Mouse (Mus musculus) adrenal gland, adult (tissue): ENCODE data around the gene Tenm3.

Source experiments
- DNase-seq, 2 experiments: peaks; one replicate each; pipeline ENCODE4 v3.0.0; 2022 to 2023; ENCODE audit warnings: low spot score in 1 of 2; ENCODE audit not compliant: inconsistent age in 2 of 2

Tenm3 gene

GRCm38 (mm10) chr8:48601621-48602020 lies 242.1 kb downstream of the Tenm3 start:
- DNase-seq: no peak

DNA sequence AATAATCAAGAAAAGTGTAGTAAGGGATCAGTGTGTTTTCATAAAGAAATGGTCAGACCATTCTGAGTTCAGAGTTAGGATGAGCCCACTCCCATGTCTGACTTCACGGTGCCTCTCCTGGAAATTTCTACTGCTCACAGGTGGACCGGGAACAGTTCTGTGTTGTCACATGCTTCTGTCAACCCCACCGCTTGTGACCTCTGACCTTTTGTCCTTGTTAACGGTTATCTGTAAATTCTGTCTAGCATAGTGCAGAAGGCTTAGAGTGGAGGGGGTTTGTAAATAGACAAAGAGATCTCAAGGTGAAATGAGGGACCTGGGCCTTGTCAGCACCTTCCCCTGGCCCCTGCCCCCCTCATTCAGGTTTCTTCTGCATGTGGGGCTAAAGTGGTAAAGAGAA lies 244.7 kb downstream of the Tenm3 start:
- DNase-seq: no peak

GRCm38 (mm10) chr8:48596332-48596731 lies 247.4 kb downstream of the Tenm3 start:
- DNase-seq: peak in 1 of 2 experiments; percentile 31

DNA sequence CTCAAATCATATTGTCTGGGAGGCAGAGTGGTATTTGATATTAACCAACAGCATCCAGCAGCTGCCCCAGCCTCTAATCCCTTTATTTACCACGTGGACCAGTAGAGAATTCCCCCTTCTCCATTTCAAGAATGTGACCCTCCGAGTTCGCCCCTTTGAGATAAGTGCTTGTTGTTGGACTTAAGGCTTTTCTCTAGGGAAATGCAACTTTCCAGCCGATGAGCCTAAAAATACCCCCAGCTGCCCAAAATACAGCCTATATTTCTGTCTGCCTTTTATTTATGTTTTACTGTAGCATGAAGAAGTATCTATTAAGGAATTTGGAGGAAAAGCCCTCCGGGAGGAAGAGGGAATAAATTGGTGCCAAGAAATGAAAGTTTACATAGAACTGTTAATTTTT lies 251.9 kb downstream of the Tenm3 start:
- DNase-seq: no peak

DNA sequence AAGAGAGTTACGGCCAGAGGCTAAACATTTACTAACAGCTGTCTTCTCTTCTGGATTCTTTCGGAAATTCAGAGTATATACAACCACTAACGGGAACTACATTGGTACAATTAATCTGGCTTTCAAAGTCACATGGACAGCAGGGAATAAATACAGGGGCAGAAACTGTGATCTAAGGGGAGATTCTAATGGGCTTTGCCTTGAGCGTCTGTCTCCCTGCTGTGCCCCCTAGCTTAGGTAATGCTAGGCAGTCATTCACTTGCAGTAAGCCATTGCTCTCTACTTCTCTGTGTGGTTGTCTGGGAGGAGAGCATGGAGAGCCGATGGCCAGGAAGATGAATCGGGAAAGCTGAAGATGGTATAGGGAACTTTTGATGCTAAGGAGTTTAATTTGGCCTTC lies 264.0 kb downstream of the Tenm3 start:
- no peak for DNase-seq

DNA sequence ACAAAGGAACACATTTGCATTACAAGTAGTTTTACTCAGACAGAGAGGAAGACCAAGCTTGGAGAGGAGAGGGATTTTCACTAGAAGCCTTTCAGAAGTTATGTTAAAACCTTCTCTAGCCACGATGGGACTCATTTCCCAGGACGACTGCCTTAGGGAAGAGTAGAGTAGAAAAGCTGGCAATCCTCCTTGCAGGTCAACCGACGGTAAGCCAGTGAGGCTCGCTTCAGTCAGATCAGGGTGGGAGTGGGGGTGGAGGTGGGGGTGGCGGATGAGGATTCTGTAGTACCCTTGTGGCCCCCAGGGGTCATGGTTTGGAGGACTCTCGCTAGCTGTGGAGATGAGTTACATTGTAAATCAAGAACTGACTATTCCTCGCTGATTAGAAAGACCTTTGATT lies 264.6 kb downstream of the Tenm3 start:
- DNase-seq: no peak

- no peak for DNase-seq
Measured at GRCm38 (mm10) chr8:48572941-48573340, 270.8 kb downstream of the Tenm3 start.

DNA sequence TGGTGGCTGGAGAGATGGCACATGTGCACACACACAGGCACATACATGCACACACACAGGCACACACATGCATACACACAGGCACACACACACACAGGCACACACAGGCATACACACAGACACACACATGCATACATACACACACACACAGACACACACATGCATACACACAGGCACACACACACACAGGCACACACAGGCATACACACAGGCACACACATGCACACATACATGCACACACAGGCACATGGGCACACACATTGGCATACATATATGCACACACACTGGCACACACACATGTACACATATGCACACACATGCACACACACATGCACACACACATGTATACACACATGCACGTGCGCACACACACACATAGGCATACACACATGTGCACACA lies 271.4 kb downstream of the Tenm3 start:
- DNase-seq: no peak

- no peak for DNase-seq
Measured at GRCm38 (mm10) chr8:48568608-48569007, 275.1 kb downstream of the Tenm3 start.

DNA sequence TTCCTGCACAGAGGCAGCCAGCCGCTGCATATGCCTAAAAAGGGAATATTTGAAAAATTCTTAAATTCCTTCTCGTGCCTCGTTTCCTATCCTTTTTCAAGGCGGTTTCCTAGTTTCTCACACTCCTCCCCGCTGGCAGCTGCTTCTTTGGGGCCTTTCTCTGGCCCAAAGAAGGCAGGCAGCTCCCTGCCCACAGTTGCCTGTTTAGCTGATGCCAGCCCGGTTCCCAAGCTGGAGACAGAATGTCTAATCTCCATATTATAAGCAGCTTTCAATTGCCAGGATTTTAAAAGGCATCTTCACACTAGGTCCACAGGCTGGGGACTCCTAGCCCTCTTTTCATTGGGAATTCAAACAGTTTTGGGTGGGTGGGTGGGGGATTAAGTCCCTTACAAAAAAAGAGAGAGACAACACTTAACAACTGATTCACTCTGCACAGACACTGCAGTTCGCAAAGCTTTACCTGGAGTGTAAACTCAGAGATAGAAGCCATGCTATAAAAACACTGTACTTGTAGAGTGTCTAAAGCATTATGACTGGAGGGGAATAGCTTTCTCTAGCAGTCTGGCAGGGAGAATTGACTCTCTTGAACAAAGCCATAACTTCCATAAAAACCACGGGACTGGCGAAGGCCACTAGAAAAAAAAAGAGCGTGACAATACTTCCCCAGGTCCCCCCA lies 275.7 kb downstream of the Tenm3 start:
- no peak for DNase-seq

DNA sequence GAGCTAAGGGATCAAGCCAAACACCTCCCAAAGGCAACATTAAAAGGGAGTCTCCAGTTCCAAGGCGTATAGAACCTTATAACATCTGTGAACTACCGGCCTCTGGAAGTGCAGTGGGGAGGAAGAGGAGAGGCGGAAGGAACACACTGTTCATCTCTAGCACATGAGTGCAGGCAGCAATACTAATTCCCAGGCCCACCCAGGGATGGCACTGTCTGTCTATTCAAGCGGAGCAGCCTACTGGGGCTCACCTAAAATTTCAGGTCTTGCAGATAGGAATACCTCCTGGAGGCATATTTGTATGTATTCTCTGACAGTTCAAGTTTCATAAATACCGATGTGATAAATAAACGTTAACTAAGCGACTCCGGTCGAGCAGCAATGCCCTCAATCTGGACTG lies 283.5 kb downstream of the Tenm3 start:
- DNase-seq: peak in 1 of 2 experiments; percentile 27

- DNase-seq: peak; percentile 22 to 67
Measured at GRCm38 (mm10) chr8:48555546-48556141, 288.1 kb downstream of the Tenm3 start.

DNA sequence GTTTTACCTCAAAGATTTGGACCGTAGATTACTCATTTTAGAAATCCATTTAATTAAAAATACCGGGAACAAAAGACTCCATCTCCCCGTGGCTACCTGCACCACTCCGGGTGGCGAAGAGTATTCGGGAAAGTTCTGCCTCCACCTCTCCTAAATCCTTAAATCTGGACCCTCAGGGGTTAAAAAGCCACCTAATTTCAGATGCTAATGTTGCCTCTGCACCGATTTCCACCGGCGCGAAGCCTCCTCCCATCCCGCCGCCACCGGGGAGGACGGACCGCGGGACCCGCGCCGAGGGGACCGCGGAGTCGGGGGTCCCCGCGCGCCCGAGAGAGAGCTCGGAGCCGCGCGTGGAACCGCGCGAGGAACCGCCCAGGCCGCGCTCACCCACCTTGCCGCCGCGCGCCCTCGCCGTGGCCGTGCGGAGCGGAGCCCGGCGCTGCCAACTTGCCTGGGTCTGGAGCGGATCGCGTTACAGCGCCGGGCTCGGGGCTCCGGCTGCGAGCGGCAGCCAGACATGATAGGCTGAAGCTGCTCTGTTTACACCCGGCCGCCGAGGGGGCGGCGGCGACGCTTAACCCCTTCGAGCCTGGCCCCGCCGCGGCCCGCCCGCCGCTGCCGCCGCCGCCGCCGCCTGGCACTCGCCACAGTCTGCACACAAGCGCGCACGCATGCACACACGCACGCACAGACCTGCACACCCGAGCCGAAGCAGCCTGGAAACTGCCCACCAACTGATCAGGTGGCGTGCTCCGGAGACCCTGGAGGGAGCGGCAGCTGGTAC lies 288.8 kb downstream of the Tenm3 start:
- DNase-seq: peak; percentile 64 to 80

DNA sequence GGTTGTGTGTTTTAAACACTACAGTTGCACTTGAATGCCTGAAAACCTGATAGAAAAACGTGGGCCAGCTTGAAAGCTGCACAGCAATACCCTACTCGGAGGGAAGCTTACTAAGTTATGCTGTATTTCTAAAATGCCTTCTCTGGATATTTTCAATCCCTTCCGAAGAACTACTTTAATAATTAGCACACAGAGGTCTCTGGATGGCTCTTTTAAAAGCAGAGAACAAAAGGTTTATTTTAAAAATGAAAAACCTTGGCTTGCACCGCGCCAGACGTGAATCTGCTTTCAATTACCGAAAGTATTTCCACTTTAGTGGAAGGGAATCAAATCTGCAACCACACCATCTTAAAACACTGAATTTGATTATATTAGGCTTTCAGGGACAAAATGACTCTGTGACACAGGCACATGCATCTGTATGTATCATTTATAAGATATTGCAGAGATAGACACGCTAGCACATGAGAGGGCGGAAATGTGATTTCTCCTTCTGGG lies 289.9 kb downstream of the Tenm3 start:
- peak in 1 of 2 experiments; percentile 66 for DNase-seq

DNA sequence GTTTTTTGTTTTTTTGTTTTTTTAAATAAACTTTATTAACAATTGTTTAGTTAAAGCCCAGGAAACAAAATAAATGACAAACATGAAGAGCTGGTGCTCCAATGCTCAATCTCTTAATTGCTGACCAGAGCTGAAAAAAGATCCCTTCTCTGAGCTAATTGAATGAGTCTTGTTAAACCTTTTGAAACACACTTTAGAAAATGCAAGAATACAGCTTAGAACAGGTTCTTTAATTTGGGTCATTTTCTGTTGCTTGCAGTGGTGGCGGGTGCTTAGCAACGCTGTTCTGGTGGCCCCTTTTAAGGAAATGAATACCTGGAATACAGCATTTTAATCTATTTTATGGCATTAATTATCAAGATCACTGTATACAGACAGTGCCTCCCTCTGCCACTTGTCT lies 291.4 kb downstream of the Tenm3 start:
- DNase-seq: no peak

DNA sequence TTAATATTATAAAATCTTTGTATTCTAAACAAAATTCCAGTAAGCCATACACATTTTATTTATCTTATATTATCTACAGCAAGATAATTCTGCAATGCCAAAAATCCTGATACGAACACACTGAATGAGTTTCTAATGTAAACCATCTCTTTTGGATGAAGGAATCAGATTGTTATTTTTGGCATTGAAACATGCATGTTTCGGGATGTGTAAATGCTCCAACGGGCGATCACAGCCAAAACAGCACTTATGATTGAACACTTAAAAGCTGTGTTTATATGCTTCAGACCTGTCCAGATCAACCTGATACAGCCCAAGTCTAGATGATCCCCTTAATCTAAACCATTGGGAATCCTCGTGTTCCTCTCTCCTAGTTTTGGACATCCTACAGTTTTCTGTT lies 292.4 kb downstream of the Tenm3 start:
- no peak for DNase-seq

DNA sequence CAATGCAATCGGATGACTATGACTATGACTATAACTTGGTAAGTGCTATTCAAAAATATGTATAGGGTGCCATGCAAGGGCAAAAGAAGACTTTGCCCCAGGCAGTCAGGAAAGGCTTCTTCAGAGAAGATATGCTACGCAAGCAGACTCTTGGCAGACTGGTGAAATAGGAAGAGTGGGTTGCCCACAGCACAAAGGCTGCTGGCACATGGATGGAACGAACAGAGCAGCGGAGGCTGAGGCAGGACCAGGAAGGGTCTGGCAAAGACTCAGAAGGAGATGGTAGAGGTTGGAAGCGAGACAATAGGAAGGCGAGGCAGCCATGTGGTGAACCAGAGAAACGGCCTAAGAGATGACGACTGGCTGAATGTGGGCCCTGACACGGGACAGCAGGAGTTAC lies 294.8 kb downstream of the Tenm3 start:
- no peak for DNase-seq

GRCm38 (mm10) chr8:48545631-48546030 lies 298.1 kb downstream of the Tenm3 start:
- no peak for DNase-seq

DNA sequence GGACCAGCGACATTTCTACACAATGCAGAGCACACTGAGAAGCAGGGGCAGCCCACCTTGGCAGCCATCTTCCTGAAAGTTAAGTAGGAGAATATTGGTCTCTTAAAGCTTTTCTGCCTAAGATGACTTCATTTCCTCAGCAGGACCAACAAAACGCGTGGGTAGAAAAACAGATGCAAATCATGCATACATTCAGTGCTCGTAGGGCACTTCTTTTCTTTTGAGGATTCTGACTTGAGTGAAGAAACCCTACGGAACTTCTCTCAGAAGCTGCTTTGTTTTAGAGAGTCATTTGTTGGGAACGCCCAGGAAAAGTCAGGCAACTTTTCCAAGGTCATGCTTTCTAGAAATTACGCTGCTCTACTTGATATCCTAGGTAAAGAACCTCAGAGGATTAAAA lies 298.9 kb downstream of the Tenm3 start:
- no peak for DNase-seq

DNA sequence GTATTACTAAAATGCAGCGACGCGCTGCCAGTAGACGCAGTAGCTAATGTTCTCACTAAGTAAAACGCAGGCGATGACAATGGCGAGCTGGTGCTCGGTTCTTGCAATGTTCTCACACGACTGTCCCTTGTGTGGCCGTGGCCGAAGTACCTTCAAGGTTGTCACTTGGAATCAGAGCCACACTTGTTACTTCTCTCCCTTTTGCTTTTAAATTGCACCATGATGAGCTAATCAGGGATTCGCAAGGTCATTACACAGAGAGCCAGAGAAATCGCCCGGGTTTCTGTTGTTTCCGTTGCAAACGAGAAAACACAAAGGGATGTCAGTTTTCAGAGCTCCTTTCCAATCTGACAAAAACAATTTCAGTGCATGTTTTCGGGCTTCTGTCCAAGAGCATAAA lies 301.6 kb downstream of the Tenm3 start:
- DNase-seq: peak in 1 of 2 experiments; percentile 65

DNA sequence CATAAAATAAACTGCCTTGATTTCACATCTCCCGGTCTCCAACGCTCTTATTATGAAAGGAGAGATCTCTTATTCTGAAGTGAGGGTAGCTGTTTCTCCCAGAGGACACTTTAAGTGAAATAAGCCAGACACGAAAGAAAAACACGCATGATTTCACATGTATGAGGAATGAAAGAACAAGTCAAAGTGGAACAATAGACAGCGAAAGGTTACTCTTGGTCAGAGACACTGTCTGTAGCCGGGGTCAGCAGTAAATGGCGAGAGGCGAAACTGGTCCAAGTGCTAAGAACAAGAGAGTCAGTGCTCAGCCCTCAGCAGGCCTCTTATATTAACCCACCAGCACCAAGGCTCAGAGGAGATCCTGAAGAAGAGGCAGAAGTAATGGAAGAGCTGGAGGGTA lies 302.9 kb downstream of the Tenm3 start:
- peak in 1 of 2 experiments; percentile 45 for DNase-seq

GRCm38 (mm10) chr8:48535833-48536232 lies 307.9 kb downstream of the Tenm3 start:
- DNase-seq: no peak
